Mouse (Mus musculus) bone marrow macrophage, adult 2 months (primary cell): ENCODE results near the gene Mapk3. TPM values are rescaled to one million over a fixed set of nuclear protein-coding genes. Genes with fewer than 3 reads are reported as not detected.

ENCODE experiments used
- H3K27ac ChIP-seq: 2 replicates; pipeline ENCODE4 v1.5.1; 2012; ENCODE audit warnings: low read depth, low read length; ENCODE audit not compliant: insufficient read depth
- H3K4me1 ChIP-seq: 2 replicates; pipeline ENCODE4 v1.6.1; 2012; ENCODE audit warnings: low read length; ENCODE audit not compliant: control insufficient read depth, insufficient read depth
- H3K4me3 ChIP-seq: 2 replicates; pipeline ENCODE4 v1.5.1; 2012; ENCODE audit warnings: mild to moderate bottlenecking, low read length, moderate library complexity; ENCODE audit not compliant: insufficient read depth
- CTCF ChIP-seq: IDR thresholded peaks from 2 replicates; pipeline ENCODE4 v1.5.1; 2012; ENCODE audit warnings: low read depth, mild to moderate bottlenecking, low read length, moderate library complexity
- POLR2A ChIP-seq: IDR thresholded peaks from 2 replicates; pipeline ENCODE4 v1.6.1; 2012; ENCODE audit warnings: mild to moderate bottlenecking, low read depth, low read length, borderline replicate concordance
- polyA plus RNA-seq: library from polyadenylated mRNA; stranded (reverse); fragments of >200 nt; gene quantifications from 2 replicates; pipeline ENCODE4 v1.2.4, GENCODE M21; 2012; ENCODE audit not compliant: missing spikeins, insufficient read depth, insufficient read length

Gene Mapk3
- polyA plus RNA-seq, 1 experiment: 390 TPM

- Histone ChIP-seq H3K4me3 (peak overlapping the region; percentile 26), H3K4me1 (peaks cover 26% of the 10 kb centered on the region), H3K27ac (peak overlapping the region; percentile 44)
- TF ChIP-seq POLR2A: no peak
- peak; percentile 69 for TF ChIP-seq CTCF
These were observed 4.5 kb upstream of the Mapk3 start for GRCm38 (mm10) chr7:126754866-126755265.

GRCm38 (mm10) chr7:126758539-126758938 is 862 bp upstream of the Mapk3 start:
- H3K27ac ChIP-seq: no peak overlapping the region
- TF ChIP-seq CTCF (no peak), POLR2A (no peak)
- no peak overlapping the region for H3K4me3 ChIP-seq
- peaks cover 36% of the 10 kb centered on the region for H3K4me1 ChIP-seq

GRCm38 (mm10) chr7:126759672-126760390 is 430 bp downstream of the Mapk3 start:
- peak overlapping the region; percentile 64 for H3K27ac ChIP-seq
- H3K4me3 ChIP-seq: peak overlapping the region; percentile 98
- peaks cover 30% of the 10 kb centered on the region for H3K4me1 ChIP-seq
- no peak for TF ChIP-seq CTCF
- no peak for TF ChIP-seq POLR2A

- TF ChIP-seq CTCF (no peak), POLR2A (no peak)
- Histone ChIP-seq H3K4me3 (peak overlapping the region; percentile 98), H3K27ac (peak overlapping the region; percentile 64), H3K4me1 (peaks cover 27% of the 10 kb centered on the region)
These were observed 996 bp downstream of the Mapk3 start for GRCm38 (mm10) chr7:126760391-126760802.

GRCm38 (mm10) chr7:126760956-126761355 is 1.6 kb downstream of the Mapk3 start:
- TF ChIP-seq POLR2A (no peak), CTCF (no peak)
- Histone ChIP-seq H3K4me1 (peaks cover 32% of the 10 kb centered on the region), H3K4me3 (no peak overlapping the region), H3K27ac (no peak overlapping the region)

- no peak overlapping the region for H3K27ac ChIP-seq
These were observed 2.2 kb downstream of the Mapk3 start for GRCm38 (mm10) chr7:126761529-126762067.

GRCm38 (mm10) chr7:126762471-126763008 is 3.1 kb downstream of the Mapk3 start:
- no peak overlapping the region for H3K27ac ChIP-seq
- peaks cover 32% of the 10 kb centered on the region for H3K4me1 ChIP-seq
- no peak for TF ChIP-seq POLR2A
- H3K4me3 ChIP-seq: no peak overlapping the region

More at GRCm38 (mm10) chr7:126761529-126762067, 2.2 kb downstream of the Mapk3 start:
- H3K4me3 ChIP-seq: no peak overlapping the region
- TF ChIP-seq CTCF (no peak), POLR2A (no peak)
- H3K4me1 ChIP-seq: peaks cover 32% of the 10 kb centered on the region

GRCm38 (mm10) chr7:126765540-126765939 is 6.1 kb downstream of the Mapk3 start:
- no peak overlapping the region for H3K4me3 ChIP-seq
- H3K27ac ChIP-seq: no peak overlapping the region
- TF ChIP-seq CTCF: no peak
- TF ChIP-seq POLR2A: no peak
- H3K4me1 ChIP-seq: peaks cover 38% of the 10 kb centered on the region

GRCm38 (mm10) chr7:126766201-126766600 is 6.8 kb downstream of the Mapk3 start, which contains the start of gene Gdpd3:
Gene Gdpd3 (plus strand): TSS chr7:126766334.
- Histone ChIP-seq H3K4me1 (peaks cover 37% of the 10 kb centered on the region), H3K4me3 (no peak within 1 kb of the TSS), H3K27ac (no peak within 1 kb of the TSS)
- no peak for TF ChIP-seq CTCF
- TF ChIP-seq POLR2A: no peak

- Histone ChIP-seq H3K4me3 (no peak overlapping the region), H3K4me1 (peaks cover 36% of the 10 kb centered on the region), H3K27ac (no peak overlapping the region)
- no peak for TF ChIP-seq POLR2A
- no peak for TF ChIP-seq CTCF
These were observed 7.6 kb downstream of the Mapk3 start for GRCm38 (mm10) chr7:126767001-126767400.

GRCm38 (mm10) chr7:126770784-126771183 is 11.4 kb downstream of the Mapk3 start:
- TF ChIP-seq POLR2A (no peak), CTCF (no peak)
- H3K27ac ChIP-seq: 0 out of 2 replicates have a peak overlapping the region, but pooled peaks have one; percentile 4
- H3K4me3 ChIP-seq: no peak overlapping the region
- H3K4me1 ChIP-seq: peaks cover 47% of the 10 kb centered on the region
